Mouse (Mus musculus) brain, embryonic 14.5 days (tissue): ENCODE results near the gene Rnaseh2a. TPM values are rescaled to one million over a fixed set of nuclear protein-coding genes. Genes with fewer than 3 reads are reported as not detected.
A peak's percentile ranks its signal among the peaks of the same experiment; 100 is the strongest.

ENCODE experiments used
- DNase-seq: peaks from one replicate; pipeline ENCODE4 v3.0.0-alpha.2; 2011; ENCODE audit warnings: low read depth
- CTCF ChIP-seq: fragments of 200-500 bp; IDR thresholded peaks from 2 replicates; pipeline ENCODE4 v1.5.1; 2012; ENCODE audit warnings: inconsistent platforms, mild to moderate bottlenecking, moderate library complexity, borderline replicate concordance; ENCODE audit not compliant: insufficient read depth, insufficient read length; ENCODE audit errors: extremely low read depth
- POLR2A ChIP-seq: fragments of 200-500 bp; IDR thresholded peaks from 2 replicates; pipeline ENCODE4 v1.6.1; 2012; ENCODE audit warnings: mild to moderate bottlenecking, inconsistent platforms, borderline replicate concordance; ENCODE audit not compliant: poor library complexity, insufficient read depth, insufficient read length, severe bottlenecking; ENCODE audit errors: extremely low read depth
- polyA plus RNA-seq: library from polyadenylated mRNA; depleted of rRNA; stranded (reverse); fragments of >200 nt; gene quantifications from 2 replicates; pipeline ENCODE4 v1.2.3, GENCODE M21; 2012

Gene Rnaseh2a
- polyA plus RNA-seq, 1 experiment: 41.8 TPM

DNA sequence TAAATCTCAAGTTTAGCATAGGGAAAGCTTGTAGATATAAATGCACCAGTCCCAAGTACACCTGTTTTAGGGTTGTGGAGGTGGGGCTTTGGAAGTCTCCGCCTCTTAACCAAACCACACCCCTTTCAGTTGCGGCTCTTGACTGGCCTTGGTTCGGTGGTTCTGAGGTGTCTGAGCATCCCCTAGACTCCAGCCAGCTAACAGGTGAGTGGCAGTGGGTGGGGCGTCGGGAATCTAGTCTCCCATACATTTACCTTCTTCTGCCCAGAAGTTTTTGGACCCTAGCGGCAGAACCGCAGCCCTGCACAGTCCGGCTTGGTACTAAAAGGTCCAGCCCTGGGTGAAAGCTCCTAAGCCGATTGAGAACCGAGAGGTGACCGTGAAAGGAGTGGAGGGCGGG lies 19.8 kb downstream of the Rnaseh2a start:
- DNase-seq: no peak
- no peak for TF ChIP-seq CTCF
- no peak for TF ChIP-seq POLR2A

DNA sequence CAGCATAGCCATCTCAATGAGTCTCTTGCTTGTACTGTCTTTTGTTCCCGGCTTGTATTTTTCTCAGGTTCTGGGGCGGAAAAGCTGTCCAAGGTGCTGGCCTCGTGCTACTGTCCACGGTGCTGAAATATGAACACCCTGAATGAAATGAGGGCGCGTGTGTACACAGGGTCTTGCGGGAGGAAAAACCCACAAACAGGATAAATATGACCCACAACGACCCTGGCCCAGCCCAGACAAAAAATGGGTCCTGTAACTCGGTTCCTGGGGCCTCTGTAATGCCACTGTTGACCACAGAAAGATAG lies 22.4 kb downstream of the Rnaseh2a start:
- no peak for DNase-seq
- TF ChIP-seq POLR2A (no peak), CTCF (no peak; the same call in 1 of the 2 replicates)

DNA sequence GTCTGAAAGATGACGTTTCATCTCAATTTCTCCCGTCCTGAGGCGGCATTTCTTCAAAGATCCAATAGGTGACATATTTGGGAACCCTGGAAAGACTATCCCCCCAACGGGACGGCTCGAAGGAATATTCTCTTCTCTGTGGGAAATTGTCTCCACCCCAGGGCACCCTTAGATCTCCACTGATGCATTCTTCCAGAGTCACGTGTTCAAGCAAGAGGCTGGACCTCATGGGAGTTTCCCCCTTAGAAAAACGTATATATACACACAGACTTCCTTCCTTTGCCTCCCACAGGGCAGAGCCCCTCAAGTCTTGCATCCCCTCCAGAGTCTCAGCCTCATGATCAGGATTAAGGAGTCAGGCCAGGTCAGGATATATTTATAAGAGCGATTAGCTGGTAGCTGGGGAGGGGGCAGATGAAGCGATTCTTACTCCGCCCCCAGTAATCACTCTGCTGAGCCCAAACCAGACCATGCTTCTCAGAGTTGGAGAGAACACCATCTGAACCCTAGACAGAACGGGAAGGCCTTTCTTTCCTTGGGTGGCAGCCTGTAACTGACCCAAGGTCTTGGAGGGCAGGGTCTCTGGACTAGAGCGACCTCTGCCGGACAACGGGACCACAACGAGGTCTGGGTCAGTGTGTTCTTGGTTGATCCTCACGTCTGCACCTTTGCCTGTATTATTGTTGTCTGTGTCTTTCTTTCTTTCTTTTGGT lies 22.9 kb downstream of the Rnaseh2a start, which contains the start of gene Rtbdn:
Rtbdn (plus strand) TSS at position 464 of the 713 bp plus-strand sequence.
- peak; percentile 41 for TF ChIP-seq CTCF
- TF ChIP-seq POLR2A: no peak
- peak; percentile 47 for DNase-seq

DNA sequence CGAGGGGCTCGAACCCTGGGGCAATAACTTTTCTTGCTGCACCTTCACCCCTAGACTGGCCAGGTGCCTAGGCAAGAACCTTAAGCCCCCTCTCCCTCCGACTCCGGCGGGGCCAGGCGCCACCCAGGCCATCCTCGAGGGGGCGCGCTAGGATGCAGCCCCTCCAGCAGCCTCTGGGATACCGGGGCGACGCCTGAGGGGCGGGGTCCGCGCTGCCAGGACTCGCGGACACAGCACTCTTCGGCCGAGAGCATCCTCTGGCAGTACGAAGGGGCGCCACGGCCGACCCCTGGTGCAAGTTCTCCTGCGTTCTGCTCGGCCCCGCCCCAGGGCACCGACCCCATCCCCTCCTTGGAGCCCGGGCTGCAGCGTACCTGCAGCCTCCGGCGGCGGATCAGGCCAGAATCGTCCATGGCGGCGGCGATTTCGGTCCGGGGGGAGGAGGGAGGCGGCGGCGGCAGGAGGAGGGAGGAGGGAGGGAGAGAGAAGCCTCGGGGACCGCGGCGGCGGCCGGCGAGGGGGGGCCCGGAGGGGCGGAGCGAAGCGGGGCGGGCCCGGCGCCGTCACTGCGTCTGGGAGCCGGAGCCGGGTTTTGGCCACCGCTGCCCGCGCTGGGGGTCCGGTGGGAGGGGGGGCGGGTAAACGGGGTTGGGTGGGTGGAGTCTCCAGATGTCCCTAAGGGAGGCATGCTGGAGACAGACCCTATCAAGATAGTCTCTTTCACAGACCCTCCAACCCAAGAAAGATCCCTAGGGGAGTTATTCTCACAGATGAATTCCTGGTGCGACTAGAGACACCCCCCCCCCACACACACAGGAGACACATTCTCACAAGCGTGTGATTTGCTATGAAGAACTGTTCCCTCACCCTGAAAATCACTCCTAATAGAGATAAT lies 23.7 kb downstream of the Rnaseh2a start:
- peak; percentile 70 for DNase-seq
- peak; percentile 61 for TF ChIP-seq CTCF
- no peak for TF ChIP-seq POLR2A

DNA sequence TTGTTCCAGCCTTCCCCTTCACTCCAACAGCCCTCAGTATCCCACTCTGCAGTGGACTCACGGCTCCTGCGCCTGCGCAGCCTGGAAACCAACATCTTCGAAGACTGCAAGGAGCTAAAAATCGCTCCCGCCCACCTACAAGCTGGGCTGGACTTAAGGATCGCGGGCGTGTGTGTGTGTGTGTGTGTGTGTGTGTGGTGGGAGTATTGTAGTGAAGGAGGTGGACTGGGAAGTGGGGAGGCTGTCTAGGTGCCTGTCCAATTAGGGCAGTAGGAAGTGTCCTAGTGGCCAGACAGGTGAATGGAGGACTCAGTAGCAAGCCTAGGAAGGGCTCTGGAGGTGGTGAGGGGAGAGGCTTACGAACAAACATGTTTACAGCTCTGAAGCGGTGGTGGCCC lies 24.3 kb downstream of the Rnaseh2a start:
- TF ChIP-seq POLR2A (no peak), CTCF (no peak)
- peak; percentile 86 for DNase-seq

DNA sequence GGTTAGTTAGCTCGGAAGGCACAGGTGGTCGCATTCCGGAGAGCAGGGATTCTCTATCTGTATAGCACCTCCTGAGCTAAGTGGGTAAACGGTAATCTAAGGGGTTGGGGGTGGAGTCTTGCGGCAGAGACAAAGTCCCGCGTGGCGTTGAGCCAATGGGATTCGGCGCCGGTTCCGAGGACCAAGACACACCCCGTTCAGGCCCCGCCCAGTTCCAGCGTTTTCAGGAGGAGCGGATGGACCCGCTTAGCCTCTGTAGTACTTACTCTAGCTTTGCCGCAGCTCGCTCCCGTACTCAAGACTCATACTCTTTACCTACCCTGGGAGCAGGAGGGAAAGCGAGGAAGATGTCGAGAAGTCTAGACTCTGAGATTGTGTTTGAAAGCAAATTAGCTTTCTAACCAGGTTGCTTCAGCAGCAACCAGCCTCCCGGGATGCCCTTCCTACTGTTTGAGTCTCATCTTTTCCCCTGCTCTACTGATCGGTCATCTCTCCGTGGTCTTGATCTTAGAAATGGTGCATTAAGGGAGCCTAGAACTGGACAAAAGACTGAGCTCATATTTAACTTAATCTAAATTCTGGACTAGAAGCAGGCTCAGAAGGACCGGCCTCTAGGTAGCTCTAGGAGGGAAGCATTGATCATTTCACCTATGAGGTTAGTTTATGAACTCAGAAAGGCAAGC lies 24.9 kb downstream of the Rnaseh2a start:
- TF ChIP-seq CTCF: no peak
- no peak for TF ChIP-seq POLR2A
- peak; percentile 80 for DNase-seq

DNA sequence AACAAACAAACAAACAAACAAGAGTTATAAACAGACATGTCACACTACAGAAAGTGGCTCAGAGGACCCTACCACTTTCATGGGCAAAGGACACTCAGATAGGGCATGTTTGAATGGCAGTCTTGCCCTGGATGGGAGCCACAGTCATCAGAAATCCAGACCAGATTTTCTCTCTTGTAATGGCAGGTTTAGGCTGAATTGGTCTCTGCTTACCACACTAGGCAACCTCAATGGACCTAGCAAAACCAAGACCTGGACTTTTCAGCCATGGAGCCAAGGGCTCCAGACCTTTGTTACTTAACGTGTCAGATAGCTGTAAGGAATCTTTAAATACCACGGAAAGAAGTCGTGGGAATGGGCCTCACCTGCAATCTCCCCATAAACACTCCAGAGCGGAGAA lies 25.9 kb downstream of the Rnaseh2a start:
- peak; percentile 58 for DNase-seq
- TF ChIP-seq CTCF (no peak), POLR2A (no peak)

DNA sequence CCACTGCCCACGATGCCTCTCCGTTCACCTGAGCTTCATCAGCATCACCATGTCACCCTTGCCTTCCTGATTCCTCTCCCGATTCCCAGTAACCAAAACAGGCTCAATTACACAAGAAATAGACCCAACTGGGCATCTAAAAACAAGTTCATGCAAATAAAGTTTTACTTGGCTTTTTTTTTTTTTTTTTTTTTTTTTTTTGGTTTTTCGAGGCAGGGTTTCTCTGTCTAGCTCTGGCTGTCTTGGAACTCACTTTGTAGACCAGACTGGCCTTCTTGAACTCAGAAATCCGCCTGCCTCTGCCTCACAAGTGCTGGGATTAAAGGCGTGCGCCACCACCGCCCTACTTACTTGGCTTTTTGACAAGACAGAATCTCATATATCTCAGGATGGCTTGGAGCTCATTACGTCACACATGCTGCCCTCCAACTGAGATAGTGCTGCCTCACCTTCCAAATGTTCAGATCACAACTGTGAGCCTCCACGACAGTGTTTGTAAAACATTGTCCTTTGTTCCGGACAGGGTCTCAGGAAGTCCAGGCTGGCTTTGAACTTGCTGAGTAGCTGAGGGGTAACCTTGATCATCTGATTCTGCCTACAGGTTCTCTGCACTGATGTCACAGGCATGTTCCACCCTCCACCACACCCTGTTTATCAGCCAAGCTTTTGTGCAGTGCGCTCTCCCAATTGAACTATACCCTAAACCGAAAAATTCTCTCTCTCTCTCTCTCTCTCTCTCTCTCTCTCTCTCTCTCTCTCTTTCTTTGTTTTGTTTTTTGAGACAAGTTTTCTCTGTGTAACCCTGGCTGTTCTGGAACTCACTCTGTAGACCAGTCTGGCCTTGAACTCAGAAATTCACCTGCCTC lies 31.7 kb downstream of the Rnaseh2a start:
- TF ChIP-seq CTCF: no peak
- no peak for TF ChIP-seq POLR2A
- no peak for DNase-seq

DNA sequence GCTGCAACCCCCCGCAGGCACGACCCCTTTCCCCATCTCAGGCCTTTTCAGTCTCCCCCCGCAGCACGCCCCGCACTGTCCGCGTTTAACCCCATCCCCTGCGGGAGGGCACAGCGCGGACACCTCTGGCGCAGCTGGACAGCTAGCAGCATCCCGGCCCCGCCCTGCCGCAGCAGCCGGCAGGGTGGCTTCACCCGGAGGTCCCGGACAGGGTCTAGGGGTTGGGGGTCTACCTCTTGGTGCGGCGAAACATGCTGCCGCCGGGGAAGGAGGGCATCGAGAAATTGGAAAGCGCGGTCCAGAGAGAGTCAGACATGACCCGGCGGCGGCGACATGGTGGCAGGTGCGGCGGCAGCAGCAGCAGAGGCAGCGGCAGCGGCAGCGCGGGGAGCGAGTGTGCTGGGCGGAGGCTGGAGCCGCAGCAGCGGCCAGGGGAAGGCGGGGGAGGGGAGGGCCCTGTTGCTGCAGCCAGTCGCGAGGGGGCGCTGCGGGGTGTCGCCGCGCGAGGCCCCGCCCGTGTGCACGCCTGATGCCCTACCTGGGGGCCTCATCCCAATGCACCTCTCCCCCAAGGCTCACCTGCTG lies 32.5 kb downstream of the Rnaseh2a start, which contains the start of gene Mast1:
Mast1 (minus strand) TSS at position 398 of the 585 bp plus-strand sequence.
- TF ChIP-seq POLR2A (peak; percentile 87), CTCF (peak; percentile 67)
- DNase-seq: peak; percentile 93

DNA sequence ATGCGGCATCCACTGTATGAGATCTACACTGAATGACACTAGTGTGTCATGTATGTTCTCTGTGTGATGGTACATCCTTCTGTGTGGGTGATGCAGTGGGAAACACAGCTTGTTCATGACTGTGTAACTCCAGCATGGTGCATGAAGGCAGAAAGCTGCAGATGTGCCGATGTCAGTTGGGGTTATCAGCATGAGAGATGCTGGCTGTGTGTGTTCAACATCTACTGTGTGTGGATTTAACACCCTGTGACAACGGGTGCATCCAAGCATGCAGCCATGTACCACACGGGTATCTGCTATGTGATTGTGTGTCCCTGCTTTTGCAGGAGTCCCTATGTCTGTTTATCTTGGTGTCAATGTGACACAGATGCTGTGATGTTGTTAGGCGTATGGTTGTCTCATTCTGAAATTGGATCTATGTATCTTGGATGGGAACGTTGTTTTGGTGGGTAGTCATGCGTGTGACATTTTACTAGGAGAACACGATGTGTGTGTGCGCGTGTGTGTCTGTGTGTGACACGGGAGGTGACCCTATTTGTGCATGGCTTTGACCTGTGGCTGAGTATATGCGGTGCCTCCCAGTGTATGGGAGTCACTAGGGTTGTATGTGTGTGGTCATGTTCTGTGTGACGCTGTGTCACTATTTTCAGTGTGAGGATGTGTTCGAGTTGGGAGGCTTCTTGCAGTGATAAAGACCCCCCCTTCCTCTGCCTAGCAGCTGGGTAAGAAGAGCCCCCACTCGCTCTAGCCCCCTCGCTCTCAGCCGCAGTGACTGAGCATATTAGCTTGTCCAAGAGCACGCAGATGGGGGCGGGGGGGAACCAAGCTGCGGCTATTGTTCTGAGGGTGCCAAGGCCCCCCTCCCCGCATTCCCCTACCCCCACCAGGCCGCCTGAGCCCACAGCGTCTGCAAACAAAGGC lies 33.3 kb downstream of the Rnaseh2a start:
- TF ChIP-seq CTCF (no peak), POLR2A (no peak)
- DNase-seq: peak; percentile 64
